Mouse (Mus musculus) common myeloid progenitor, adult 5-6 weeks (primary cell): Measurements from ENCODE around the gene Nle1. TPM values are rescaled to one million over a fixed set of nuclear protein-coding genes. Genes with fewer than 3 reads are reported as not detected.

Source experiments
- total RNA-seq: library from RNA; stranded (forward); fragments of 200-1000, 187-1606 nt; gene quantifications from 2 replicates; pipeline ENCODE4 v1.2.3, GENCODE M21; 2017

The Nle1 gene
- total RNA-seq, 1 experiment from 2014 or later = 23.2 TPM

Other genes with a start within 250 kb of the Nle1 start
- not detected in 2 replicates for gene Cct6b, start 144.1 kb downstream of the Nle1 start, total RNA-seq
- 37.7 and 48.6 TPM in 2 replicates for gene Zfp830, start 144.1 kb downstream of the Nle1 start, total RNA-seq
- gene Lig3, start 127.3 kb downstream of the Nle1 start, total RNA-seq = 55.3 and 62.4 TPM in 2 replicates
- gene Rffl, start 37.2 kb downstream of the Nle1 start, total RNA-seq = 12.5 and 14.4 TPM in 2 replicates
- gene Rad51d, start 17.8 kb downstream of the Nle1 start, total RNA-seq = 15.7 and 16.0 TPM in 2 replicates
- gene Fndc8, start 16.3 kb downstream of the Nle1 start, total RNA-seq = not detected in 2 replicates
- not detected in 2 replicates for gene Unc45b, start 2.1 kb upstream of the Nle1 start, total RNA-seq
- gene Slfn5, start 42.9 kb upstream of the Nle1 start, total RNA-seq = 3.2 and 6.4 TPM in 2 replicates
- 39.6 and 42.1 TPM in 2 replicates for gene Slfn9, start 83.4 kb upstream of the Nle1 start, total RNA-seq
- 22.1 and 24.2 TPM in 2 replicates for gene Slfn8, start 112.4 kb upstream of the Nle1 start, total RNA-seq
- gene Slfn2, start 156.7 kb upstream of the Nle1 start, total RNA-seq = 10.6 and 14.9 TPM in 2 replicates
- gene Slfn1, start 208.4 kb upstream of the Nle1 start, total RNA-seq = not detected in 2 replicates